Mouse (Mus musculus) MEL (cell line): ENCODE measurements around the gene Olfr1248. TPM values are rescaled to one million over a fixed set of nuclear protein-coding genes. Genes with fewer than 3 reads are reported as not detected.

ENCODE experiments used
- DNase-seq: peaks from one replicate; pipeline ENCODE4 v3.0.0; 2011; ENCODE audit warnings: low read depth, low spot score
- H3K27ac ChIP-seq: 2 replicates; pipeline ENCODE4 v1.5.1; 2012; ENCODE audit warnings: low read depth, mild to moderate bottlenecking, control low read depth, low read length, moderate library complexity; ENCODE audit not compliant: control insufficient read depth
- H3K27me3 ChIP-seq, 2 experiments: fragments of 150-350 bp in 1 of 2; sonication (generic) in 1 of 2; 2 replicates each; pipeline ENCODE4 v1.6.1; 2012; ENCODE audit warnings: low read length in 2 of 2, mild to moderate bottlenecking in 2 of 2, improper control_type of control experiment in 1 of 2, moderate library complexity in 1 of 2; ENCODE audit not compliant: insufficient read depth in 2 of 2, control insufficient read depth in 1 of 2
- H3K36me3 ChIP-seq, 2 experiments: 2 replicates each; pipeline ENCODE4 v1.6.1; 2012 to 2014; ENCODE audit warnings: low read length in 2 of 2, improper control_type of control experiment in 1 of 2, inconsistent platforms in 1 of 2, mild to moderate bottlenecking in 1 of 2; ENCODE audit not compliant: insufficient read depth in 2 of 2, control insufficient read depth in 1 of 2
- H3K4me1 ChIP-seq, 2 experiments: fragments of 150-350 bp in 1 of 2; sonication (generic) in 1 of 2; 2 replicates each; pipeline ENCODE4 v1.6.1; 2012; ENCODE audit warnings: low read length in 2 of 2, improper control_type of control experiment in 1 of 2, mild to moderate bottlenecking in 1 of 2; ENCODE audit not compliant: insufficient read depth in 2 of 2, control insufficient read depth in 1 of 2
- H3K4me3 ChIP-seq, 2 experiments: fragments of 150-350 bp in 1 of 2; sonication (generic) in 1 of 2; 2 replicates each; pipeline ENCODE4 v1.5.1; 2012; ENCODE audit warnings: low read depth in 2 of 2, low read length in 2 of 2, mild to moderate bottlenecking in 2 of 2, moderate library complexity in 2 of 2, control low read depth in 1 of 2, improper control_type of control experiment in 1 of 2; ENCODE audit not compliant: control insufficient read depth in 1 of 2, insufficient read depth in 1 of 2
- H3K79me2 ChIP-seq: 2 replicates; pipeline ENCODE4 v1.6.1; 2012; ENCODE audit warnings: mild to moderate bottlenecking, low read length, moderate library complexity; ENCODE audit not compliant: control insufficient read depth, poor library complexity, insufficient read depth
- H3K9ac ChIP-seq: 2 replicates; pipeline ENCODE4 v1.6.1; 2012; ENCODE audit warnings: low read depth, mild to moderate bottlenecking, control low read depth, low read length, moderate library complexity; ENCODE audit not compliant: control insufficient read depth, poor library complexity, severe bottlenecking
- H3K9me3 ChIP-seq: fragments of 150-350 bp; sonication (generic); replicated peaks from 2 replicates; pipeline ENCODE4 v1.6.1; 2012; ENCODE audit warnings: mild to moderate bottlenecking, low read length, improper control_type of control experiment, moderate library complexity; ENCODE audit not compliant: insufficient read depth
- ETS1 ChIP-seq: IDR thresholded peaks from 2 replicates; pipeline ENCODE4 v1.6.1; 2012; ENCODE audit warnings: low read depth, mild to moderate bottlenecking, inconsistent platforms, low read length, improper control_type of control experiment, moderate library complexity
- UBTF ChIP-seq: IDR thresholded peaks from 2 replicates; pipeline ENCODE4 v1.6.1; 2012; ENCODE audit warnings: low read depth, mild to moderate bottlenecking, inconsistent platforms, low read length, improper control_type of control experiment, moderate library complexity, borderline replicate concordance; ENCODE audit not compliant: insufficient read depth
- polyA plus RNA-seq, 2 experiments: library from polyadenylated mRNA; stranded (reverse) in 1 of 2; unstranded in 1 of 2; fragments of >175 nt in 1 of 2; fragments of >200 nt in 1 of 2; gene quantifications; 2 replicates each; pipeline versions ENCODE4 v1.2.1 to v1.2.4; 2012; ENCODE audit warnings: low replicate concordance in 2 of 2, low read depth in 1 of 2; ENCODE audit not compliant: insufficient read length in 2 of 2, insufficient read depth in 1 of 2, missing spikeins in 1 of 2
- total RNA-seq: library from RNA; depleted of rRNA; stranded (reverse); fragments of 300-350 nt; gene quantifications from 2 replicates; pipeline ENCODE4 v1.2.3, GENCODE M21; 2012; rRNA removed

Olfr1248 gene
- total and polyA plus RNA-seq, 3 experiments: not detected

DNA sequence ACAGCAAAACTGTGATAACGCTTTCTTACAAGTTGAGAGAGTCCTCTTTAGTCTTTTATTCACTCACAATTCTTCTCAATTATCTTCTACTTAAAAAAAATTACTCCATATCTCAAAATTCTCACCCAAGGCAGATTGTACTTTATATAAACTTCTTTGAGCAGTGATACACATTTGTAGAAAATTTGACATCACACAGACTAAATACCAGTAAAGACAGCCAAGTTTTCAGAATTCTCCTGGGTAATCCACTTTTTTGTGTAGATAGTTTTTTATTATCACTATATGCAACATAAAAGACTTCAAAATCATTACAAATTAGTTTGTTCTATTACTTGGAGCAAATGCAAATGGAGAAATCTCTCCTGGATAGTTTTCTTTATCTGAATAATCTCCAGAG lies 39.7 kb downstream of the Olfr1248 start, which contains the start of gene Olfr1245:
Gene Olfr1245, minus strand, starts transcription at position 101 of the 400 bp plus-strand sequence.
- H3K4me3 ChIP-seq: no peak within 1 kb of the TSS
- no peak within 1 kb of the TSS for H3K9ac ChIP-seq
- TF ChIP-seq ETS1: no peak
- no peak for TF ChIP-seq UBTF
- H3K4me1 ChIP-seq: no peaks in the 10 kb centered on the region
- no peaks in the 10 kb centered on the region for H3K9me3 ChIP-seq
- H3K36me3 ChIP-seq: no peaks in the 10 kb centered on the region
- H3K27ac ChIP-seq: no peak within 1 kb of the TSS
- no peaks in the 10 kb centered on the region for H3K79me2 ChIP-seq
- DNase-seq: no peak
- H3K27me3 ChIP-seq: no peaks in the 10 kb centered on the region

Other genes starting within 250 kb of the Olfr1248 start
- gene Olfr1238, start 208.6 kb downstream of the Olfr1248 start, total RNA-seq: not detected in 2 replicates
- gene Olfr1238, start 208.6 kb downstream of the Olfr1248 start, polyA plus RNA-seq: under 1 TPM in 1 of 2 experiments, not detected in 1; 0.01 TPM
- not detected in 2 replicates for gene Olfr1239, start 197.8 kb downstream of the Olfr1248 start, total RNA-seq
- gene Olfr1239, start 197.8 kb downstream of the Olfr1248 start, polyA plus RNA-seq: not detected
- gene Olfr1240, start 175.2 kb downstream of the Olfr1248 start, total RNA-seq: not detected in 2 replicates
- not detected for gene Olfr1240, start 175.2 kb downstream of the Olfr1248 start, polyA plus RNA-seq
- gene Olfr1241, start 131.1 kb downstream of the Olfr1248 start, total RNA-seq: not detected in 2 replicates
- gene Olfr1241, start 131.1 kb downstream of the Olfr1248 start, polyA plus RNA-seq: not detected
- gene Olfr1242, start 119.9 kb downstream of the Olfr1248 start, total RNA-seq: not detected in 2 replicates
- not detected for gene Olfr1242, start 119.9 kb downstream of the Olfr1248 start, polyA plus RNA-seq
- not detected in 2 replicates for gene Olfr1243, start 86.8 kb downstream of the Olfr1248 start, total RNA-seq
- not detected for gene Olfr1243, start 86.8 kb downstream of the Olfr1248 start, polyA plus RNA-seq
- gene Olfr1245, start 39.8 kb downstream of the Olfr1248 start, total RNA-seq: not detected in 2 replicates
- not detected for gene Olfr1245, start 39.8 kb downstream of the Olfr1248 start, polyA plus RNA-seq
- gene Olfr1246, start 25.1 kb downstream of the Olfr1248 start, total RNA-seq: not detected in 2 replicates
- not detected for gene Olfr1246, start 25.1 kb downstream of the Olfr1248 start, polyA plus RNA-seq
- gene Olfr1247, start 4.1 kb downstream of the Olfr1248 start, total RNA-seq: not detected in 2 replicates
- not detected for gene Olfr1247, start 4.1 kb downstream of the Olfr1248 start, polyA plus RNA-seq
- not detected in 2 replicates for gene Olfr1249, start 16.7 kb upstream of the Olfr1248 start, total RNA-seq
- not detected for gene Olfr1249, start 16.7 kb upstream of the Olfr1248 start, polyA plus RNA-seq
- gene Olfr1250, start 43.2 kb upstream of the Olfr1248 start, total RNA-seq: not detected in 2 replicates
- not detected for gene Olfr1250, start 43.2 kb upstream of the Olfr1248 start, polyA plus RNA-seq
- not detected in 2 replicates for gene Olfr1251, start 53.7 kb upstream of the Olfr1248 start, total RNA-seq
- not detected for gene Olfr1251, start 53.7 kb upstream of the Olfr1248 start, polyA plus RNA-seq
- not detected in 2 replicates for gene Olfr1252, start 106.8 kb upstream of the Olfr1248 start, total RNA-seq
- not detected for gene Olfr1252, start 106.8 kb upstream of the Olfr1248 start, polyA plus RNA-seq
- not detected in 2 replicates for gene Olfr1253, start 138.8 kb upstream of the Olfr1248 start, total RNA-seq
- not detected for gene Olfr1253, start 138.8 kb upstream of the Olfr1248 start, polyA plus RNA-seq
- gene Olfr1254, start 175.4 kb upstream of the Olfr1248 start, total RNA-seq: not detected in 2 replicates
- gene Olfr1254, start 175.4 kb upstream of the Olfr1248 start, polyA plus RNA-seq: not detected
- not detected in 2 replicates for gene Olfr1255, start 193.8 kb upstream of the Olfr1248 start, total RNA-seq
- gene Olfr1255, start 193.8 kb upstream of the Olfr1248 start, polyA plus RNA-seq: not detected
- gene Olfr1256, start 223.3 kb upstream of the Olfr1248 start, total RNA-seq: not detected in 2 replicates
- gene Olfr1256, start 223.3 kb upstream of the Olfr1248 start, polyA plus RNA-seq: not detected
- not detected in 2 replicates for gene Olfr48, start 230.0 kb upstream of the Olfr1248 start, total RNA-seq
- gene Olfr48, start 230.0 kb upstream of the Olfr1248 start, polyA plus RNA-seq: not detected